Mouse (Mus musculus): Measurements from ENCODE around the gene Gfi1b. TPM values are rescaled to one million over a fixed set of nuclear protein-coding genes. Genes with fewer than 3 reads are reported as not detected.
A peak's percentile ranks its signal among the peaks of the same experiment; 100 is the strongest.

Gene Gfi1b
- polyA plus RNA-seq, 1 experiment, result not detected

DNA sequence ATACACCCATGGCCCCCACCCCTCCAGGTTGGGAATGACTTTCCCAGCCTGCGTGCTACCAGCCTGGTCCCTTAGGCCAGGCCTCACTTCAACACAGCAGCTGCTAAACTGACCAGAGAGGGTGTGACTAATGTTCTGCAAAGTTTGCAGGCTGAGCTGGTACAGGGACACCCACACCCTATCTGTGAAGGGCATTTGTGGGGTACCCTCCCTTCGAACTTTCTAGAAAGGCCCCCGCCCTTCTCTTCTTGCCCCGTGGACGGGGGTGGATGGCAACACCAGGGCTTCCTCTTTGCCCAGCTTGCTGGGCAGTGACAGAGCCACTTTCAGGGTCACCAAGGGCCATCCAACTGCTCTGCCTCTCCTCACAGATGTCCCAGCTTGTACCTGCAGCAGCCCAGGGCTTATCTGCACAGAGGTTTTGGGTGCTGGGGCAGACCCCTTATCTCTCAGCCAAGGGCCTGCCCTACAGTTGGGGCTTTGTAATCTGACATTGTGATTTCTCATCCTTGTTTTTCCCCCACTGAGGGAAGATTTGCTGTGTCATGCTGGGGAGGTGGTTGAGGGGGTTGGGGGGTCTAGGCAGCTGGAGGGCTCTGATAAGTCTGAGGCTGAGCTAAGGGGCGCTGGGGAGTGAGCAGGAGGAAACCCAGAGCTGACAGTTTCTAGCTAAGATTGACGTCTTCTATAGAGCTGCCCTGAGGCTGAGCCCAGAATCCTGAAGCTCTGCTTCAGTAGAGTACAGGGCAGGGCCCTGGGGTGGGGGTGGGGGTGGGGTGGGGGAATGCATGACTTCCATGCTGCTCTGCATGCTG lies 23.8 kb downstream of the Gfi1b start:
- Histone ChIP-seq H3K36me3 (ENCODE audit: control insufficient read depth, insufficient read depth) (no peaks in the 10 kb centered on the region), H3K4me3 (ENCODE audit: insufficient read depth, poor library complexity, severe bottlenecking) (no peak overlapping the region), H3K79me3 (ENCODE audit: low read depth) (no peaks in the 10 kb centered on the region), H3K27me3 (ENCODE audit: control insufficient read depth, insufficient read depth, insufficient read length) (no peaks in the 10 kb centered on the region), H3K79me2 (ENCODE audit: control insufficient read depth, insufficient read depth) (no peaks in the 10 kb centered on the region), H3ac (ENCODE audit: control insufficient read depth, insufficient read length, low read depth) (no peak overlapping the region)
- TF ChIP-seq MAX (IDR thresholded peaks at IDR 0.05), result no peak
- no peak for TF ChIP-seq USF1 (IDR thresholded peaks at IDR 0.05; ENCODE audit: low read depth)
- no peak for TF ChIP-seq CTCF (IDR thresholded peaks at IDR 0.05; ENCODE audit: control insufficient read depth, insufficient read depth, insufficient read length)
- no peak for TF ChIP-seq CEBPB (IDR thresholded peaks at IDR 0.05; ENCODE audit: low read depth)
- no peak for TF ChIP-seq MYOD1 (IDR thresholded peaks at IDR 0.05; ENCODE audit: control insufficient read depth, insufficient read length, low read depth)
- no peak for TF ChIP-seq MYOG (IDR thresholded peaks at IDR 0.05; ENCODE audit: control insufficient read depth, extremely low read depth, insufficient read length)

DNA sequence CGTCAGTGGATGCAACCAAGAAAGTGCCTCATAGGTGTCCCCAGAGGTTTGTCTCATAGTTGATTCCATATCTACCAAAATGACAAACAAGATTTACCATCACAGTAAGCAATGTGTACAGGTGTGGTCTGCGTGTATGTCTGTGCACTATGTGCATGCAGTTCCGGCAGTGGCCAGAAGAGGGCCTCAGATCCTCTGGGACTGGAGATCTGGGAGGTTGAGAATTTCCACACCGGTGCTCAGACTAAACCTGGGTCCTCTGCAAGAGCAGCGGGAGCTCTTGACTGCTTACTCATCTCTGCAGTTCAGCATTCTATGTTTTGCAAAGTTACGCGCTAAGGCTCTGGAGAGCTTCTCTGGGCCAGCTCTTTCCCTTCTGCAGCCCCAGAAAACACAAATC lies 24.8 kb downstream of the Gfi1b start:
- H3K27me3 ChIP-seq (ENCODE audit: control insufficient read depth, insufficient read depth, insufficient read length), result no peaks in the 10 kb centered on the region
- no peaks in the 10 kb centered on the region for H3K79me3 ChIP-seq (ENCODE audit: low read depth)
- no peak overlapping the region for H3K4me3 ChIP-seq (ENCODE audit: insufficient read depth, poor library complexity, severe bottlenecking)
- TF ChIP-seq MYOG (IDR thresholded peaks at IDR 0.05; ENCODE audit: control insufficient read depth, extremely low read depth, insufficient read length) (no peak), MAX (IDR thresholded peaks at IDR 0.05) (no peak), CTCF (IDR thresholded peaks at IDR 0.05; ENCODE audit: control insufficient read depth, insufficient read depth, insufficient read length) (no peak), USF1 (IDR thresholded peaks at IDR 0.05; ENCODE audit: low read depth) (no peak), MYOD1 (IDR thresholded peaks at IDR 0.05; ENCODE audit: control insufficient read depth, insufficient read length, low read depth) (no peak), FOSL1 (IDR thresholded peaks at IDR 0.05; ENCODE audit: insufficient read depth, low read length, poor library complexity, severe bottlenecking) (no peak), CEBPB (IDR thresholded peaks at IDR 0.05; ENCODE audit: low read depth) (no peak)
- no peak overlapping the region for H3ac ChIP-seq (ENCODE audit: control insufficient read depth, insufficient read length, low read depth)
- H3K79me2 ChIP-seq (ENCODE audit: control insufficient read depth, insufficient read depth), result no peaks in the 10 kb centered on the region
- no peaks in the 10 kb centered on the region for H3K36me3 ChIP-seq (ENCODE audit: control insufficient read depth, insufficient read depth)

DNA sequence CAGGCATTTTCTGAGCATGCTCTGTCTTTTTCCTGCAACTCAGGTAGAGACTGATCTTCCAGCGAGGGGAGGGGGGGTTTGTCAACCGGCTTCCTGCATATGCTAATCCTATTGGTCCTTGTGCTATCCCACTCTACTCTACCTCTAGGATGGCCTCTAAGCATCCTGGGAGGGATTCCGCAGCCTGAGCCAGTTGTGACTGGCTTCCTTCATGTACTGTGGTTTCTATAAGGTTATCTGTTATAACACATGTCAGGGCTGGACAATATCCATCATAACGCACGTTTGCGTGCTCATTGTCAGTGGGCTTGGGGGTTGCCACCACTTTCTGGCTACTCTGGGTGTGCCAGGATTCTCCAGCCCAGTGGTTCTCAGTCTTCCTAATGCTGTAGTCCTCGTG lies 25.8 kb downstream of the Gfi1b start:
- TF ChIP-seq MYOD1 (IDR thresholded peaks at IDR 0.05; ENCODE audit: control insufficient read depth, insufficient read length, low read depth), result no peak
- TF ChIP-seq USF1 (IDR thresholded peaks at IDR 0.05; ENCODE audit: low read depth), result no peak
- no peak for TF ChIP-seq MYOG (IDR thresholded peaks at IDR 0.05; ENCODE audit: control insufficient read depth, extremely low read depth, insufficient read length)

DNA sequence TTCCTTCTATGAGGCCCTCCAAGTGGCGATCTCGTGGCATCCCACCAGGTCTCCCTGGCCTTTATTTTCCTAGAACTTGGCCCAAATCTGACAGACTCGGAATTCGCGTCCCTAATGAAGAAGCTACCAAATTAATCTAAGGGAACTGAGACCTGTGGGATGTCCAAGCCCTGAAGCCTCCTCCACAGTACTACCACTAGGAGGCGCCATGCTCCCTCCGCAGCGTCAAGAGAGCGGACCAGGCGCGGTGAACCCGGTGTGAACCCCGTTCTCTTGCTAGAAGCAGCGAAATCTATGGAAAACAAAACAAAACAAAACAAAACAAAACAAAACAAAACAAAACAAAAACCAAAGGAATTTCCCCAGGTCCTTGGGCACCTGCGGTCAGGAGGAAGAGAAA lies 29.0 kb downstream of the Gfi1b start:
- Histone ChIP-seq H3K79me3 (ENCODE audit: low read depth) (no peaks in the 10 kb centered on the region), H3K79me2 (ENCODE audit: control insufficient read depth, insufficient read depth) (no peaks in the 10 kb centered on the region), H3K36me3 (ENCODE audit: control insufficient read depth, insufficient read depth) (no peaks in the 10 kb centered on the region), H3K4me3 (ENCODE audit: insufficient read depth, poor library complexity, severe bottlenecking) (no peak overlapping the region), H3ac (ENCODE audit: control insufficient read depth, insufficient read length, low read depth) (no peak overlapping the region), H3K27me3 (ENCODE audit: control insufficient read depth, insufficient read depth, insufficient read length) (no peaks in the 10 kb centered on the region)
- TF ChIP-seq MYOG (IDR thresholded peaks at IDR 0.05; ENCODE audit: control insufficient read depth, extremely low read depth, insufficient read length) (no peak), USF1 (IDR thresholded peaks at IDR 0.05; ENCODE audit: low read depth) (no peak), MAX (IDR thresholded peaks at IDR 0.05) (no peak), FOSL1 (IDR thresholded peaks at IDR 0.05; ENCODE audit: insufficient read depth, low read length, poor library complexity, severe bottlenecking) (no peak), CTCF (IDR thresholded peaks at IDR 0.05; ENCODE audit: control insufficient read depth, insufficient read depth, insufficient read length) (peak; percentile 32), MYOD1 (IDR thresholded peaks at IDR 0.05; ENCODE audit: control insufficient read depth, insufficient read length, low read depth) (no peak)

More for the DNA sequence above, 25.8 kb downstream of the Gfi1b start:
- Histone ChIP-seq H3K36me3 (ENCODE audit: control insufficient read depth, insufficient read depth) (no peaks in the 10 kb centered on the region), H3K79me3 (ENCODE audit: low read depth) (no peaks in the 10 kb centered on the region), H3K4me3 (ENCODE audit: insufficient read depth, poor library complexity, severe bottlenecking) (no peak overlapping the region), H3K79me2 (ENCODE audit: control insufficient read depth, insufficient read depth) (no peaks in the 10 kb centered on the region), H3ac (ENCODE audit: control insufficient read depth, insufficient read length, low read depth) (no peak overlapping the region), H3K27me3 (ENCODE audit: control insufficient read depth, insufficient read depth, insufficient read length) (no peaks in the 10 kb centered on the region)

DNA sequence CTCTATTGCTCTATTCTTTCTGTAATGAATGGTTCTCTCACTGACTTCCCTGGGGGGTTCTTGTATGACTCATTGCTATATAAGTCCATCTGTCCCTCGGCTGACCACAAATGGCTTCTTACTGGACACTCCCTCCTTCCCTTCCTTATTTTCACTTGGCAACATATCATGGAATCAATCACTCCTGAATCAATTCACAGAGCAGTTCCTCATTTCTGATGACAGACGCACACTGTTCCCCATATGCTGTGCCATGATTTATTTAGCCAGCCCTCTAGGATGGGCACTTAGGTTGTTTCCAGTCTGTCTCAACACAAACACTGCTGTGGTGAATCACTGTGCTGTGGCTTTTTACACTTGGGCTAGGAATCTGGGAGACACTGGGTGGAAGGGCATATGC lies 30.3 kb downstream of the Gfi1b start:
- no peaks in the 10 kb centered on the region for H3K27me3 ChIP-seq (ENCODE audit: control insufficient read depth, insufficient read depth, insufficient read length)
- no peak overlapping the region for H3ac ChIP-seq (ENCODE audit: control insufficient read depth, insufficient read length, low read depth)
- no peaks in the 10 kb centered on the region for H3K79me2 ChIP-seq (ENCODE audit: control insufficient read depth, insufficient read depth)
- no peak overlapping the region for H3K4me3 ChIP-seq (ENCODE audit: insufficient read depth, poor library complexity, severe bottlenecking)
- no peaks in the 10 kb centered on the region for H3K79me3 ChIP-seq (ENCODE audit: low read depth)
- TF ChIP-seq CEBPB (IDR thresholded peaks at IDR 0.05; ENCODE audit: low read depth) (peak; percentile 58), MAX (IDR thresholded peaks at IDR 0.05) (no peak), USF1 (IDR thresholded peaks at IDR 0.05; ENCODE audit: low read depth) (no peak), MYOD1 (IDR thresholded peaks at IDR 0.05; ENCODE audit: control insufficient read depth, insufficient read length, low read depth) (peak; percentile 50), CTCF (IDR thresholded peaks at IDR 0.05; ENCODE audit: control insufficient read depth, insufficient read depth, insufficient read length) (no peak), MYOG (IDR thresholded peaks at IDR 0.05; ENCODE audit: control insufficient read depth, extremely low read depth, insufficient read length) (no peak), FOSL1 (IDR thresholded peaks at IDR 0.05; ENCODE audit: insufficient read depth, low read length, poor library complexity, severe bottlenecking) (peak; percentile 78)
- H3K36me3 ChIP-seq (ENCODE audit: control insufficient read depth, insufficient read depth), result no peaks in the 10 kb centered on the region

DNA sequence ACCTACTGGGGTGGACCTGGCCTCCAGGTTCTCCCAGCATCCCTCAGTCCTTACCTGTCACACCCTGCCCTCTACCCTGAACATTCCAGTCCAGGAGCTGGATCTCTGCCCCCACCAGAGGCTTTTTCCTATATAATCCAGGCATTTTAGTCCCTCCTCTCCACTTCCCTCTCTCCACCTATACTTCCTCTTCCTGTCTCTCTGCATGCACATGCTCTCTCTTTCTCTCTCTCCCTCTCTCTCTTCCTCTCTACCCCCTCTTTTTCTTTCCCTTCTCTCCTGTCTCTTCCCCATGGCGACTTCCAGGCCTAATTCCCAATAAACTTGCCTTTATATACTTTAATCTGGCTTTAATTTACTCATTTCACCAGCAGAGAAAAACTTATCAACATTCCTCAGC lies 33.2 kb downstream of the Gfi1b start:
- Histone ChIP-seq H3K27me3 (ENCODE audit: control insufficient read depth, insufficient read depth, insufficient read length) (no peaks in the 10 kb centered on the region), H3K4me3 (ENCODE audit: insufficient read depth, poor library complexity, severe bottlenecking) (no peak overlapping the region), H3K79me2 (ENCODE audit: control insufficient read depth, insufficient read depth) (no peaks in the 10 kb centered on the region), H3K36me3 (ENCODE audit: control insufficient read depth, insufficient read depth) (no peaks in the 10 kb centered on the region), H3ac (ENCODE audit: control insufficient read depth, insufficient read length, low read depth) (no peak overlapping the region), H3K79me3 (ENCODE audit: low read depth) (no peaks in the 10 kb centered on the region)
- no peak for TF ChIP-seq MYOD1 (IDR thresholded peaks at IDR 0.05; ENCODE audit: control insufficient read depth, insufficient read length, low read depth)
- no peak for TF ChIP-seq CEBPB (IDR thresholded peaks at IDR 0.05; ENCODE audit: low read depth)
- TF ChIP-seq MAX (IDR thresholded peaks at IDR 0.05), result no peak
- TF ChIP-seq FOSL1 (IDR thresholded peaks at IDR 0.05; ENCODE audit: insufficient read depth, low read length, poor library complexity, severe bottlenecking), result no peak
- no peak for TF ChIP-seq MYOG (IDR thresholded peaks at IDR 0.05; ENCODE audit: control insufficient read depth, extremely low read depth, insufficient read length)
- TF ChIP-seq CTCF (IDR thresholded peaks at IDR 0.05; ENCODE audit: control insufficient read depth, insufficient read depth, insufficient read length), result no peak
